Mouse (Mus musculus): ENCODE measurements around the gene Apol6.

The Apol6 gene

GRCm38 (mm10) chr15:77044597-77045320 is at the start of gene Apol6:
Gene Apol6, plus strand, starts transcription at chr15:77044729.
- DNase-seq (ENCODE audit: inconsistent age in 2 of 2, low spot score in 1 of 2), result peak; percentile 68 to 83

- DNase-seq (ENCODE audit: inconsistent age in 2 of 2, low spot score in 1 of 2), result no peak
Observed at GRCm38 (mm10) chr15:76998048-76998447, 46.5 kb upstream of the Apol6 start.

GRCm38 (mm10) chr15:76998878-76999588 is 45.5 kb upstream of the Apol6 start:
- DNase-seq (ENCODE audit: inconsistent age in 2 of 2, low spot score in 1 of 2), result peak; percentile 54 to 55

- DNase-seq (ENCODE audit: inconsistent age in 2 of 2, low spot score in 1 of 2), result no peak
Observed at GRCm38 (mm10) chr15:77003173-77003867, 41.2 kb upstream of the Apol6 start.

GRCm38 (mm10) chr15:77003868-77004215 is 40.7 kb upstream of the Apol6 start:
- DNase-seq (ENCODE audit: inconsistent age in 2 of 2, low spot score in 1 of 2), result peak; percentile 66 to 87

GRCm38 (mm10) chr15:77008851-77009250 is 35.7 kb upstream of the Apol6 start:
- DNase-seq (ENCODE audit: inconsistent age in 2 of 2, low spot score in 1 of 2), result peak in 1 of 2 experiments; percentile 54

- DNase-seq (ENCODE audit: inconsistent age in 2 of 2, low spot score in 1 of 2), result peak; percentile 49 to 75
Observed at GRCm38 (mm10) chr15:77013753-77014241, 30.7 kb upstream of the Apol6 start.

GRCm38 (mm10) chr15:77014431-77014830 is 30.1 kb upstream of the Apol6 start:
- DNase-seq (ENCODE audit: inconsistent age in 2 of 2, low spot score in 1 of 2), result no peak

GRCm38 (mm10) chr15:77014985-77015384 is 29.5 kb upstream of the Apol6 start:
- no peak for DNase-seq (ENCODE audit: inconsistent age in 2 of 2, low spot score in 1 of 2)

- no peak for DNase-seq (ENCODE audit: inconsistent age in 2 of 2, low spot score in 1 of 2)
Observed at GRCm38 (mm10) chr15:77016509-77016908, 28.0 kb upstream of the Apol6 start.

GRCm38 (mm10) chr15:77017897-77018296 is 26.6 kb upstream of the Apol6 start:
- no peak for DNase-seq (ENCODE audit: inconsistent age in 2 of 2, low spot score in 1 of 2)

- DNase-seq (ENCODE audit: inconsistent age in 2 of 2, low spot score in 1 of 2), result peak in 1 of 2 experiments; percentile 64
Observed at GRCm38 (mm10) chr15:77018740-77019340, 25.7 kb upstream of the Apol6 start.

- DNase-seq (ENCODE audit: inconsistent age in 2 of 2, low spot score in 1 of 2), result no peak
Observed at GRCm38 (mm10) chr15:77019533-77019932, 25.0 kb upstream of the Apol6 start.

GRCm38 (mm10) chr15:77020136-77020535 is 24.4 kb upstream of the Apol6 start:
- DNase-seq (ENCODE audit: inconsistent age in 2 of 2, low spot score in 1 of 2), result no peak

GRCm38 (mm10) chr15:77021056-77021455 is 23.5 kb upstream of the Apol6 start:
- no peak for DNase-seq (ENCODE audit: inconsistent age in 2 of 2, low spot score in 1 of 2)

- DNase-seq (ENCODE audit: inconsistent age in 2 of 2, low spot score in 1 of 2), result no peak
Observed at GRCm38 (mm10) chr15:77021851-77022250, 22.7 kb upstream of the Apol6 start.

- DNase-seq (ENCODE audit: inconsistent age in 2 of 2, low spot score in 1 of 2), result no peak
Observed at GRCm38 (mm10) chr15:77022401-77022957, 22.1 kb upstream of the Apol6 start.

GRCm38 (mm10) chr15:77025884-77026583 is 18.5 kb upstream of the Apol6 start:
- DNase-seq (ENCODE audit: inconsistent age in 2 of 2, low spot score in 1 of 2), result no peak

- DNase-seq (ENCODE audit: inconsistent age in 2 of 2, low spot score in 1 of 2), result peak; percentile 51 to 67
Observed at GRCm38 (mm10) chr15:77027117-77027516, 17.4 kb upstream of the Apol6 start.

- DNase-seq (ENCODE audit: inconsistent age in 2 of 2, low spot score in 1 of 2), result no peak
Observed at GRCm38 (mm10) chr15:77027675-77028074, 16.9 kb upstream of the Apol6 start.

Data from adrenal gland, adult (tissue).